Mouse (Mus musculus) forelimb bud, embryonic 11.5 days (tissue): ENCODE data around the gene Dnajc17.

Experiments
- DNase-seq: peaks from one replicate; pipeline ENCODE4 v3.0.0-alpha.2; 2012; ENCODE audit warnings: low read depth, low spot score

The Dnajc17 gene

DNA sequence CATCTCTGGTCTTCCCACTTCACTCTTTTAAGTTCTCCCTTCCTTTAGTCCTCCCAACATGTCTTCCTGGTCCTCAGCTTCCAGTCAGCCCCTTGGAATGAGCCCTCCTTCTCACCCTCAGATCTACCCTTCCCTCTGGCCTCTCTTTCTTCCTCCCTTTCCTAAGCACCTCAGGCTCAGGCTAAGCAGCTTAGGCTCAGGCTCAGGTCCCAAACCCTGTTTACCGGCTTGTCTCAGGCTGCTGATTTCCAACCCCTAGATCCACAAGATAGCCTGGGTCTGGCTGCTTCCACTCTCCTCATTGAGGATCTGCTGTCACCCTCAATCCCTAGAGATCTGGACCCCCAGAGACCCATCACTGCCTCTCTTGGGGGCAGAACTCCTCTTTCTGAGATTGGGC is 10.5 kb downstream of the Dnajc17 start:
- DNase-seq: no peak

DNA sequence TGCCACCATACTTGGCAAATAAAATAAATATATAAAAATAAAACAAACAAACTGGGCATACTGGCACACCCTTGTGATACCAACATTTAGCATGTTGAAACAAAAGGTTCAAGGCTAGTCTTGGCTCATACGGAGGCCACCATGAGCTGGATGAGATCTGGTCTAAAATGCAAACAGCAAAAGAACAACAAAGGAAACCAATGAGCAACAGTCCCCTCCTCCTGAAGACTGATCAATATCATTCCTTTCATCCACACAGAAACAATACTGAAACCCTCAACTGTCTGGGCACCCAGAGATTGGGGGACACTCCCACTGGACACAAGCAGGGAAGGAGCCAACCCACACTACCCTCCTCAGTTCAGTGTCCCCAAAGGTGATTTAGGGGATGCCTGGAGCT is 11.1 kb downstream of the Dnajc17 start:
- DNase-seq: no peak

- peak; percentile 61 for DNase-seq
Measured at GRCm38 (mm10) chr2:119196316-119197108, 12.1 kb downstream of the Dnajc17 start.

DNA sequence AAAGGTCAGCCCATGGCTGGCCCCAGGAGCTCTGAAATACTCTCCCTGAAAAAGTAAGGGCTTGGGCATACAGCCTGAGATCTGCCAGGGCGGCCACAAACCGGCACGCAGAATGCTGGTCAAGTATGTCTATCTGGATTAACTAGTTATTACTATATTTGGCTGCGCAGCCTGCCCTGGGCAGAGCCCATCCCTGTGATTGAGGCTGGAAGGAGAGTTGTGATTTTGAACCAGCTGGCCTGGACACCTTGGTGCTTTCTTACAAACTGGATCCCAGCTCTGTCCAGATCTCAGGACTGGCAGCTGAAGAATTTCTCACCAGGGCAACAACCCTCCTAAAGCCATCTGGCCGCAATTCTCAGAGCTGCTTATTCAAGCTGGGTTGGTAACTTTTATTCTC is 14.5 kb downstream of the Dnajc17 start:
- DNase-seq: no peak

DNA sequence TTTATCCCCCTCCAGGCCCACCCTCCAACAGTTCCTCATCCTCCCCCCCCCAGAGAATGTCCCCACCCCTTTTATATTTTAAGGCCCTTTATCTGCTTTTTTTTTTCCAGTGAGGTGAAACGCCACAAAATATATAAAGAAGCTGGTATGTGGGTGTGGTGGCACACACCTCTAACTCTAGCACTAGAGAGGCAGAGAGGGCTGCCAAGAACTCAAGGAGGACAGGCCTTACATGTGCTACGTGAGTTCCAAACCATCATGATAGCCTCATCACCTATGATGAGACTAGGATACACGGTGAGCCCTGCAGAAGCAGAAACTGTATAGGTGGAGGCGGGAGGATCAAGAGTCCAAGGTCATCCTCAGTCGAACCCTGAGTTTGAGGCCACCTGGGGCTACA is 17.6 kb downstream of the Dnajc17 start:
- DNase-seq: no peak

GRCm38 (mm10) chr2:119189029-119189710 is 19.4 kb downstream of the Dnajc17 start:
- peak; percentile 72 for DNase-seq

GRCm38 (mm10) chr2:119182914-119183313 is 25.7 kb downstream of the Dnajc17 start:
- DNase-seq: no peak

DNA sequence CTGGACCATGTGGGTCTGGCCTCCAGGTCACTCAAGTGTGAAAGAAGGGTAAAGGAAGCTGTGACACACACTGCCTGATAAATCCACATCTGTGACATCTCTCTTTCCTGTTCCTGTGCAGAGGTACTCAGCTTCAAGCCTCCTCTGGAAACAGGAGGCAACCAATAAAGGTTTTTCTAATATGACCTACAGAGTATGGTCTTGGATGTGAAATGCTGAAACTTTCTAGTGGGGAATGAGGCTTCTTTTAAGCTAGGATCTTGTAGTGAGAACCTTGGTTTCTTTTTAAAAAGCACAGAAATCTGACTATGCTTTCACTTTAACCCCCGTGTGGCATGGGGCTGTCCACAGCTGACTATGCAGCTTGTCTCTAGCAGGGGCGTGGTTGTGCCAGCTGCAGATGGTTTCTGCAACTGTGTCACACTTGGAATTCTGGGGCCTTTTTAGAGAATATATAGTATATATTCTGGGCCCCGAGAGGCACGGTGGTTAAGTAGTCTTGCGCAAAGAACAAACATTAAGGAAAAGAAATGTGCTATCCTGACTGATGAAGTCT is 31.1 kb downstream of the Dnajc17 start:
- DNase-seq: no peak

- no peak for DNase-seq
Measured at GRCm38 (mm10) chr2:119176761-119177160, 31.8 kb downstream of the Dnajc17 start.

DNA sequence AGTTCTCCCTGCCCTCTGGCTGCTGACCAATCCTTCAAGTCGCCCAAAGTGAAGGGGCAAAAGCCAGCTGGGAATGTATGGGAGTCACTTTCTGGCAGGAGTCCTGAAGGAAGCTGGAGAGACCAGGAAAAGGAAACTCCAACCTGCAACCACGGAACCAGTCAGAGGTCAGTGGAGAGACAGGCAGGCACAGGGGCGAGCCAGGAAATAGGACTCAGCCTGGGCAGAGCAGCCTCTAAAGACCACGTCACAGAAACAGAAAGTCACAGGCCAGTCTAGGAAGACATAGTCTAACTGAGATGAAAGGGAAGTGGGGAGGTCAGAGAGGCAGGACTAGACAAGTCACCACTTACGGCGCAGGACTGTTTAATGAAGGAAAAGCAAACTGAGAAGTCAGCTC is 33.0 kb downstream of the Dnajc17 start:
- no peak for DNase-seq

DNA sequence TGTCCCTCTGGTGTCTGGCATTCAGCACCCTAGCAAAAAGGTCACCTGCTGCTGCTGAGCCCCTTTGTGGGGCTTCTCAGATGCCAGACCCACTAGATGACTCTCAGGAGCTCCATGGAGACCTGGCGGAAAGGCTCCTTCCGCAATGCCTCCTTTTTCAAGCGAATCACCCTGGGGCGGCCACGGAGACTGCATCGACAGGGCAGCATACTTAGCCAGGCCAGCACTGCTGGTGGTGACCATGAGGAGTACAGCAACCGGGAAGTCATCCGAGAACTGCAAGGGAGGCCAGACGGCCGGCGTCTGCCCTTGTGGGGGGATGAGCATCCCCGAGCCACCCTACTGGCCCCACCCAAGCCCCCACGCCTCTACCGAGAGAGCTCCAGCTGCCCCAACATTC is 33.7 kb downstream of the Dnajc17 start:
- DNase-seq: no peak

- DNase-seq: no peak
Measured at GRCm38 (mm10) chr2:119173991-119174651, 34.5 kb downstream of the Dnajc17 start, which contains the start of gene Gm14137. Gene Gm14137, plus strand, starts transcription at chr2:119174509.

DNA sequence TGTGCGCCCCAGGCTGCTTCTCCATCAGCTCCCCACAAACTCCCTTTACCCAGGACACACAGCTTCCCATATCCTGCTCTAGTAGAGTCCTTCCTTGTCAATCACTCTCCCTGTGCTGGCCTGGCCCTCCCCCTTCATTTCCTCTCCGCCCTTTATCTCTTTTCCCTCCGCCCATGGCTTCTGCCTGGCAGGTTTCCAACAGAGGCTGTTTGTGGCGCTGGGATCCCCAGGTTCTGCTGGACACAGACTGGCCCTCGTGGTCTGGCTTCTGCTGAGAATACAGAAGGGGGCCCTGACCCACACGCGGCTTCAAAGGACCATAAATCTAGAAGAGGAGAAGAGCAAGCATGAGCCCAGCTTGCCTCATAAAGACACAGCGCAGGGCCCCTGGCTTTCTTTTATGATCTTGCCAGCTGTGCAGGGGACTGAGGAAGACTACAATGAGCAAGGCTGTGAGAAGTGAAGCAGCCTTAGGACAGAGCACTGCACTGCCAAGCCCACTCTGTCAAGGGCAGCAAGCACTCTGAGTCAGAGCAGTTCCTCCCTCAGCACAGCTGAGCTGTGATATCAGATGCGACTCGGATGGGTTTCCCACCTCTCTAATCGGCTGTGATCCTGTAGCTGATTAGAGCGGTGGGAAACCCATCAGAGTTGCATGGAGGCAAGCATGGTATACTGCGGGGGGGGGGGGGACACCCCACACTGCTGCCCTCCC is 35.6 kb downstream of the Dnajc17 start:
- no peak for DNase-seq

DNA sequence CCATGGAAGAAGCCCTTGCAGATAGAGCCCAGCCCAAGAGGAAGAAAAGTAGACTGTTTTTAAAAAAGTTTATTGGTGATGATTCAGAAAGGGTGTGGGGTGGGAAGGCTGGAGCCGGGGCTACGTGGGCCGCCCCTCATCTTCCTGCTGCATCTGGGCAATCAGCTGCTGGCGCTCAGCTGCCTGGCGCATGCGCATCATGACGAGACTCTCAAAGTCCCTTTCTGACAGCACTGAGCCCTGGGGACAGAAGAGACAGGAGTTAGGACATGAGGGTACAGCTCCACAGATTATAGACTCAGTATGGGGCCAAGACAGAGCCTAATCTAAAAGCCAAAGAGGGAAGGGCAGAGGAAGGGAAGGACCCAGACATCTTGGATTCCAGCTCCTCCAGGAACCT is 36.1 kb downstream of the Dnajc17 start:
- no peak for DNase-seq

DNA sequence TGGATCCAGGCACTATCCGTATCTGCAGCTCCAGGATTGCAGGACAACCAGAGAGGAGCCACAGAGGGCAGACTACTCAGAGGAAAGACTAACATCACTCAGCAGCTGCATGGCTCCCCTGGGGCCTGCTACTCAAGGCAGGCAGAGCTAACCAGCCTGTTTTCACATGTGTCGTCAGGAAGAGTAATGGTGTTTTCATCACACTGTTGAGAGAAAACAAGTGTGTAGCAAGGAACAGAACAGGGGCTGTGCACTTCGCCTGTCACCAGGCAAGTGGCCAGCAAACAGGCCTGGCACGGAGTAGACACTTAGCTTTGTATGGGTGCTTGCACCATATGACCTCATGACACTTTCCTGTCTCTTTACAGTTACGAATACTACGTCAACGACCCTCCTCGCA is 37.0 kb downstream of the Dnajc17 start:
- DNase-seq: no peak

DNA sequence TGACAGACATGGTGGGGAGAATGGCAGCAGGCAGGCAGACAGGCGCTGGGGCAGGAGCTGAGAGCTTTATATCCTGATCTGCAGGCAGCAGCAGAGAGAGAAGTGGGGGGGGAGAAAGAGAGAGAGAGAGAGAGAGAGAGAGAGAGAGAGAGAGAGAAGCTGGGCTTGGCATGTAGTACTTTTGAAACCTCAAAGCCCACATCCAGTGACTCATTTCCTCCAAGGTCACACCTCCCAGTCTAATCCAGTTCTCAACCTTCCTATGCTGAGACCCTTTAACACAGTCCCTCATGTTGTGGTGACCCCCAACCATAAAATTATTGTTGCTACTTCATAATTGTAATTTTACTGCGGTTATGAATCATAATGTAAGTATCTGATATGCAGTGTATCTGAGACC is 38.3 kb downstream of the Dnajc17 start:
- no peak for DNase-seq

GRCm38 (mm10) chr2:119167866-119168256 is 40.7 kb downstream of the Dnajc17 start:
- DNase-seq: no peak

GRCm38 (mm10) chr2:119166901-119167865 is 41.4 kb downstream of the Dnajc17 start, which contains the start of gene Gchfr:
Gene Gchfr, plus strand, starts transcription at chr2:119167773.
- peak; percentile 40 for DNase-seq

- DNase-seq: no peak
Measured at GRCm38 (mm10) chr2:119165401-119165800, 43.2 kb downstream of the Dnajc17 start.

- DNase-seq: no peak
Measured at GRCm38 (mm10) chr2:119163999-119164398, 44.6 kb downstream of the Dnajc17 start.
